Comparison of ENCODE assay signal across 1 mouse cellular context in the genomic region with DNA sequence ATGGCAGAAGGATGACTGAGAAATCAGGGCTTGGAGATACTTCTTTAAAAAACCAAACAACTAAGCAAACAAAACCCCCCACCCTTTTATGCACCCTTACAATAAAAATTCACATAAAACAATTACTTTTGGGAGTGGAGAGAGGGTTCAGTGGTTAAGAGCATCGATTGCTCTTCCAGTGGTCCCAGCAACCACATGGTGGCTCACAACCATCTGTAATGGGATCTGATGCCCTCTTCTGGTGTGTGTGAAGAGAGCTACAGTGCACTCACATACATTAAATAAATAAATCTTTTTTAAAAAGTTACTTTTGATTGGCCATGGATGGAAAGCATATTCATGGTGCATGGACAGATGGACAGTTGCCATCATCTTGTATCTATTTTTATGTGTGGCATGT.
TF ChIP-seq lines count a peak whose summit lies in the region.

No protein-coding gene starts in this region.

TF ChIP-seq in MEL, 35 proteins besides CTCF, POLR2A, EP300 and RAD21:
- TF ChIP-seq UBTF (IDR thresholded peaks at IDR 0.05; ENCODE audit: borderline replicate concordance, insufficient read depth, low read depth, low read length) (no peak), POLR2AphosphoS5 (IDR thresholded peaks at IDR 0.05; ENCODE audit: borderline replicate concordance, low read depth, low read length) (no peak), HCFC1 (IDR thresholded peaks at IDR 0.05; ENCODE audit: low read depth, low read length) (no peak), MYC (IDR thresholded peaks at IDR 0.05; ENCODE audit: low read depth, low read length) (0 out of 2 replicates have a peak, but pooled peaks have one; percentile 25), JUND (IDR thresholded peaks at IDR 0.05; ENCODE audit: low read depth, low read length) (no peak), MXI1 (IDR thresholded peaks at IDR 0.05; ENCODE audit: low read depth, low read length) (peak; percentile 43; the same call in 1 of the 2 replicates), NRF1 (IDR thresholded peaks at IDR 0.05; ENCODE audit: insufficient read depth, low read depth, low read length, poor library complexity, severe bottlenecking) (no peak), ELF1 (IDR thresholded peaks at IDR 0.05; ENCODE audit: low read depth, low read length) (no peak), TBP (IDR thresholded peaks at IDR 0.05; ENCODE audit: low read depth, low read length) (no peak), NELFE (IDR thresholded peaks at IDR 0.05; ENCODE audit: low read depth, low read length) (no peak), SIN3A (IDR thresholded peaks at IDR 0.05; ENCODE audit: low read length) (no peak)
